Mouse (Mus musculus) G1E (cell line): ENCODE results near the gene Serpine2. TPM values are rescaled to one million over a fixed set of nuclear protein-coding genes. Genes with fewer than 3 reads are reported as not detected.

Source experiments
- ATAC-seq: 2 replicates; pipeline ENCODE4 v1.8.0; 2016; ENCODE audit warnings: mild to moderate bottlenecking; ENCODE audit not compliant: insufficient number of reproducible peaks, poor library complexity, low FRiP score, severe bottlenecking; ENCODE audit errors: extremely low read depth
- DNase-seq: peaks from one replicate; pipeline ENCODE4 v3.0.0; 2012; ENCODE audit warnings: low spot score
- H3K27me3 ChIP-seq: 2 replicates; pipeline ENCODE4 v1.6.1; 2012; ENCODE audit warnings: mild to moderate bottlenecking, low read length, inconsistent platforms; ENCODE audit not compliant: insufficient read depth
- H3K36me3 ChIP-seq: replicated peaks from 2 replicates; pipeline ENCODE3; 2012; ENCODE audit warnings: mild to moderate bottlenecking, inconsistent platforms
- H3K4me1 ChIP-seq: 2 replicates; pipeline ENCODE4 v1.6.1; 2012; ENCODE audit warnings: low read depth, low read length, inconsistent platforms, mixed read lengths; ENCODE audit not compliant: insufficient read depth
- H3K4me3 ChIP-seq: 2 replicates; pipeline ENCODE4 v1.5.1; 2012; ENCODE audit warnings: low read depth, mild to moderate bottlenecking, inconsistent platforms, low read length, moderate library complexity, mixed read lengths
- H3K9me3 ChIP-seq: replicated peaks from 2 replicates; pipeline ENCODE4 v1.6.1; 2012; ENCODE audit warnings: inconsistent platforms
- CTCF ChIP-seq: IDR thresholded peaks from 2 replicates; pipeline ENCODE4 v1.5.1; 2012; ENCODE audit warnings: low read depth, low read length, inconsistent platforms, mixed read lengths
- GATA1 ChIP-seq: IDR thresholded peaks from 2 replicates; pipeline ENCODE4 v1.6.1; 2012; ENCODE audit warnings: borderline replicate concordance, low read length, inconsistent platforms, mixed read lengths
- GATA2 ChIP-seq: IDR thresholded peaks from 2 replicates; pipeline ENCODE4 v1.6.1; 2012; ENCODE audit warnings: low read depth, low read length, inconsistent platforms, borderline replicate concordance
- POLR2AphosphoS5 ChIP-seq: IDR thresholded peaks from 2 replicates; pipeline ENCODE4 v1.6.1; 2012; ENCODE audit warnings: low read depth, low read length, inconsistent platforms; ENCODE audit not compliant: insufficient replicate concordance
- TAL1 ChIP-seq: conservative IDR thresholded peaks from 2 replicates; pipeline ENCODE4 v1.6.1; 2012; ENCODE audit warnings: low read depth, low read length, inconsistent platforms, mixed read lengths
- polyA plus RNA-seq: library from polyadenylated mRNA; stranded (reverse); fragments of >175 nt; gene quantifications from 2 replicates; pipeline ENCODE4 v1.2.3, GENCODE M21; 2012
- total RNA-seq, 2 experiments: library from RNA; stranded (forward) in 1 of 2; stranded (reverse) in 1 of 2; fragments of 200-1000 nt in 1 of 2; fragments of >200 nt in 1 of 2; fragmentation: Nextera tagmentation in 1 of 2; gene quantifications; 2 replicates each; pipeline ENCODE4 v1.2.3; 2014 to 2017

The Serpine2 gene
- total and polyA plus RNA-seq, 3 experiments, result 0.44 TPM; not detected in 2

DNA sequence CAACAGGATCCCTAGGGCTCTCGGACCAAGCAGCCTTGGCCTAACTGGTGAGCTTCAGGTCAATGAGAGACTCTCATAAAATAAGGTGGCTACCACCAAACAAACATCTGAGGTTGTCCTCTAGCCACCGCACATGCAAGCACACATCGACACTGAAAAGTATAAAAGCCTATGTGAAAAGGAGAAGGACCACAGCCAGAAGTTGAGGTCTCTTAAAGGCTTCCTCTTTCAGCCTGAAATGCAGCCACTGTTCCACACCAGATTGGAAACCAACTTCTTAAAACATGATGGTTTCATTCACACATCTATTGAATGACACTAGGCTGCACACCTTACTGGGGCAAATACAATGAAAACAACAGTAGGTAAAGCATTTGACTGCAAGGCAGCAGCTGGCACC, 7.5 kb downstream of the Serpine2 start:
- Histone ChIP-seq H3K4me1 (no peaks in the 10 kb centered on the region), H3K9me3 (peaks cover 6% of the 10 kb centered on the region), H3K4me3 (no peak overlapping the region), H3K36me3 (no peaks in the 10 kb centered on the region), H3K27me3 (peaks cover 2% of the 10 kb centered on the region; the same call in 1 of the 2 replicates)
- no peak for DNase-seq
- ATAC-seq, result no peak; the same call in 1 of the 2 replicates
- TF ChIP-seq CTCF, result no peak
- TF ChIP-seq TAL1, result no peak
- no peak for TF ChIP-seq GATA2
- no peak for TF ChIP-seq GATA1
- TF ChIP-seq POLR2AphosphoS5, result no peak

DNA sequence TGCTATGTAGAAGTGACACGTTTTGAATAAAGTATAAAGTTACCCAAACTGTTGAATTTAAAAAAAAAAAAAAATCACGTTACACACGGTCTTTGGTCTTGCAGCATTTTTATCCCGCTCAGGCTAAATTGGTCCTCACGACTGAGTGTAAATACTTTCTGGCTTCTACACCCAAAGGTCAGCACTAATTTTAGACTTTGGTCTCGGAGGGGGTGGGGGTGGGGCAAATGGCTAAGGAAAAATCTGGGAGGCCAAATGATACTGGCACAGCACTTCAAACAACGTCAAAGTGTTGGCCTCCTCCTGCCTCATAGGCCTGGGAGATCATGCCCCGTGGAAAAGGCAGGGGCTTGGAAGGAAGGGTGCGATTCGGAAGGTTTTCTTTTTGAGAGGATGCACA, 10.6 kb downstream of the Serpine2 start:
- DNase-seq, result no peak
- H3K27me3 ChIP-seq, result peaks cover 2% of the 10 kb centered on the region; the same call in 1 of the 2 replicates
- TF ChIP-seq TAL1 (no peak), POLR2AphosphoS5 (no peak), GATA2 (no peak), CTCF (no peak), GATA1 (no peak)
- no peaks in the 10 kb centered on the region for H3K9me3 ChIP-seq
- H3K4me1 ChIP-seq, result no peaks in the 10 kb centered on the region
- H3K36me3 ChIP-seq, result no peaks in the 10 kb centered on the region
- H3K4me3 ChIP-seq, result no peak overlapping the region
- ATAC-seq, result no peak

DNA sequence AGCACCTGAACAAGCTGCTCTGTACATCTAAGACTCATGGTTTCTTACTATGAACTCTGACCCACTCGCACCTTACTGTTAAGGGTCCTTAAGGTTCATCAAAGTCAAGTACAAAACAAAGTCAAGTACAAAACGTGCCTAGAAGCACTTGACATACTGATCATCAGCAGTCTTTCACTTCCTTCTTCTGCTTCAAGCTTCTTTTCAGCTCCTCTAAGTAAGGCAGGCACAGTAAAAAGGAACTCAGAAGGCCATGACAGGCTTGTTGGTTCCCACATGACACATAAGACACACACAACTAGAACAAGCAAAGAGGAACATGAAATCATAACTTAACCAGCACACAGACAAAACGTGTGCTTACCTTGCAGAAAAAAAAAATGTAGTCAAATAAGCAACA, 12.3 kb downstream of the Serpine2 start:
- Histone ChIP-seq H3K4me3 (no peak overlapping the region), H3K4me1 (no peaks in the 10 kb centered on the region), H3K36me3 (no peaks in the 10 kb centered on the region), H3K9me3 (no peaks in the 10 kb centered on the region), H3K27me3 (peaks cover 2% of the 10 kb centered on the region; the same call in 1 of the 2 replicates)
- no peak for DNase-seq
- ATAC-seq, result no peak
- TF ChIP-seq CTCF, result no peak
- TF ChIP-seq GATA2, result no peak
- no peak for TF ChIP-seq TAL1
- TF ChIP-seq GATA1, result no peak
- no peak for TF ChIP-seq POLR2AphosphoS5

DNA sequence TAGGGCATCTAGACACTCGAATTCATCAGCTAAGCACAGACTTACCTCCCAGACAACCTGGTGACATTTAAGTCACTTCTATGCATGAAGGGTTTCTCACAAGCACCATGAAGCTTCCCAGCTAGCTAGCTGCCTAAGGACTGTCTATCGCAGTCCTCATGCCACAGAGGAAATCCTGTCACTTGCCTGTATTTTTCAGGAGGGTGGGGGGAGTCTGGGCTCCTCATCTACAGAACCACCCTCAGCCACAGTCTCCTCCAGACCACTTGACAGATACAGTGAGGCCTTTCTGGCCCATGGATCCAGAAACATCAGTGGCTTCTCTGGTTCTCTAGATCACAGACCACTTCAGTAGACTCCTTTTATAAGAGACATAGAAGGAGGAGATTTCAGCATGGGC, 14.1 kb downstream of the Serpine2 start:
- ATAC-seq, result no peak
- no peaks in the 10 kb centered on the region for H3K27me3 ChIP-seq

DNA sequence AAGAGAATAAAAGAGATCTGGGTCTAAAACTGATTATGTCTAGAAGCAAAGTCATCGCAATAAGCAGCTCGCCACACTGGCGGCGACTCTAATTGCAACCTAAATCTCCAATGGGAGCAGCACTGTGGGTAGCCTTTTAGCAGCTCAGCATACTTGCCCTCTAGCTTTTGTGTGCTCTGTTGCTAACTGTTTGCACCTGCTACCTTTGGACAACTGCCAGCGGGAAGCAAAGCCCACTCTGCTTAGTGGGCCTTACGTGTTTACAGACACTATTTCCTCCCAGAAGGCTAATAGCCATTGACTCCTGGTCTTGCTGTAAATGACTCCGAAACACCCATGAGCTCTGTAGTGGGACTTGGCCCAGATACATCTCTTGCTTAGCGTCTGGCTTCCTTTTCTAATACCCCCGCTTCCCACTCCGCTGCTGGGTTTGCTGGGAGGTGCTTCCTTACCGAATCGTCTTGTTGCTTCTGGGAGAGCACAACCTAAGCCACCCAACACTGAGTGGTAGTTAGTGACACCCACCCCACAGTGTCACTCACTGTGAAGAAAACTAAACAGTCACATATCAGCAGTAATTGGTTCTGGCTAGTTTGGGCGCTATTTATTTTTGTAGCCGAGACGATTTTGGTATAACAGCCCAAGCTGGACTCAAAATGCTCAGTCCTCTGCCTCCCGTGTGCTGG, 28.1 kb downstream of the Serpine2 start:
- Histone ChIP-seq H3K36me3 (no peaks in the 10 kb centered on the region), H3K27me3 (no peaks in the 10 kb centered on the region), H3K4me3 (no peak overlapping the region), H3K9me3 (no peaks in the 10 kb centered on the region), H3K4me1 (no peaks in the 10 kb centered on the region)
- TF ChIP-seq POLR2AphosphoS5 (no peak), GATA2 (no peak), TAL1 (no peak), GATA1 (no peak), CTCF (no peak)
- ATAC-seq (no peak), DNase-seq (no peak)

More for the DNA sequence above, 14.1 kb downstream of the Serpine2 start:
- no peaks in the 10 kb centered on the region for H3K4me1 ChIP-seq
- TF ChIP-seq CTCF (no peak), TAL1 (no peak), POLR2AphosphoS5 (no peak), GATA2 (no peak), GATA1 (no peak)
- no peaks in the 10 kb centered on the region for H3K36me3 ChIP-seq
- DNase-seq, result no peak
- no peak overlapping the region for H3K4me3 ChIP-seq
- no peaks in the 10 kb centered on the region for H3K9me3 ChIP-seq

DNA sequence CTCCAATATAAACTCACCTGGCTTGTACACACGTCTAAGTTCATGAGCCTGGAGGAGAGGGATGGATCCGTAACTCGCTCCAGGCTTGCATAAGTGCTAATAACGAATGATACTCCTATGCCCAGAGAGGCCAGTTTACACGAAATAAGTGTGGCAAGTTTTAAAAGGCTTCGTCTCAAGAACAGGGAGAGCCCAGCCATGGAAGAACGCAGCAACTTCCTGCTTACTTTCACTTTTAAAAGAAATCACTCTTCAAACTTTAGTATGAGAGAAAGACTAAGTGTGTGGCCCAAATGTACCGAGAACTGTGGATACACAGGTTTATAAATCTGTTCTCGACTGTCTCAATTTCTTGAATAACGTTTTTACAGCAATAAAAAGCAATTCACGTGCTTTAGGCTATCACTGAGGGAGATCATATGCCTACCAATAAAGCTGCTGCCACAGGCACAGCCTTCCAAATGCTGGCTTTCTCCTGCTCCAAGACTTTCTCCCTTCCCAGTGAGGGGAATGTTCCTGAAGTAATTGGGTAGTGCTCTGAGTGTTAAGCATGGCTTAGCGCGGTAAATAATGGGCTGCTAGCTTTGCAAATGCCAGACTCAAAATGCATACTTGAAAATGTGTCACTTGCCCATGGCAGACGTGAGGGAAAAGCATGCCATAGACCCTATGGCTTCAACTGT, 36.9 kb downstream of the Serpine2 start:
- Histone ChIP-seq H3K4me1 (peaks cover 3% of the 10 kb centered on the region; the same call in 1 of the 2 replicates), H3K36me3 (no peaks in the 10 kb centered on the region), H3K9me3 (no peaks in the 10 kb centered on the region), H3K27me3 (peaks cover 3% of the 10 kb centered on the region; the same call in 1 of the 2 replicates), H3K4me3 (no peak overlapping the region)
- TF ChIP-seq TAL1 (no peak), GATA2 (no peak), CTCF (no peak), GATA1 (no peak), POLR2AphosphoS5 (no peak)
- DNase-seq (no peak), ATAC-seq (no peak)
